Mouse (Mus musculus): ENCODE results near the gene Moxd2. TPM values are rescaled to one million over a fixed set of nuclear protein-coding genes. Genes with fewer than 3 reads are reported as not detected.

The Moxd2 gene
- polyA plus RNA-seq (2014; fragmentation: Illumina TruSeq; extraction: RNeasy Lipid Tissue Mini Kit (QIAGEN cat#74804); ENCODE audit: low read depth, low replicate concordance): 0.11 TPM

GRCm38 (mm10) chr6:40887394-40887793, at the start of gene Moxd2:
TSS of gene Moxd2 (minus strand) at chr6:40887494.

GRCm38 (mm10) chr6:40900287-40900686, 13.0 kb upstream of the Moxd2 start, which contains the start of gene Prss58:
TSS of gene Prss58 (minus strand) at chr6:40900387.

Other genes with a start within 250 kb of the Moxd2 start
- 193 TPM for gene Prss58, start 12.9 kb upstream of the Moxd2 start, polyA plus RNA-seq (2014; fragmentation: Illumina TruSeq; extraction: RNeasy Lipid Tissue Mini Kit (QIAGEN cat#74804); ENCODE audit: low read depth, low replicate concordance)
- gene 1700074P13Rik, start 53.1 kb upstream of the Moxd2 start, polyA plus RNA-seq (2014; fragmentation: Illumina TruSeq; extraction: RNeasy Lipid Tissue Mini Kit (QIAGEN cat#74804); ENCODE audit: low read depth, low replicate concordance): 1,648 TPM
- gene Gm4744, start 64.4 kb upstream of the Moxd2 start, polyA plus RNA-seq (2014; fragmentation: Illumina TruSeq; extraction: RNeasy Lipid Tissue Mini Kit (QIAGEN cat#74804); ENCODE audit: low read depth, low replicate concordance): not detected
- not detected for gene 1810009J06Rik, start 77.3 kb upstream of the Moxd2 start, polyA plus RNA-seq (2014; fragmentation: Illumina TruSeq; extraction: RNeasy Lipid Tissue Mini Kit (QIAGEN cat#74804); ENCODE audit: low read depth, low replicate concordance)
- gene Gm2663, start 112.0 kb upstream of the Moxd2 start, polyA plus RNA-seq (2014; fragmentation: Illumina TruSeq; extraction: RNeasy Lipid Tissue Mini Kit (QIAGEN cat#74804); ENCODE audit: low read depth, low replicate concordance): not detected
- not detected for gene 2210010C04Rik, start 148.0 kb upstream of the Moxd2 start, polyA plus RNA-seq (2014; fragmentation: Illumina TruSeq; extraction: RNeasy Lipid Tissue Mini Kit (QIAGEN cat#74804); ENCODE audit: low read depth, low replicate concordance)

All from testis, adult 10 weeks (tissue).